Mouse (Mus musculus) left cerebral cortex, adult 2 months (tissue): ENCODE results near the gene Calml4. TPM values are rescaled to one million over a fixed set of nuclear protein-coding genes. Genes with fewer than 3 reads are reported as not detected.
A peak's percentile ranks its signal among the peaks of the same experiment; 100 is the strongest.

Experiments used
- DNase-seq, 2 experiments: peaks; one replicate each; pipeline ENCODE4 v3.0.0; 2021 to 2022; ENCODE audit warnings: low spot score in 2 of 2, mixed read lengths in 1 of 2; ENCODE audit errors: extremely low spot score in 1 of 2
- H3K27ac ChIP-seq: fragments of 200-600 bp; 2 replicates; pipeline ENCODE4 v1.8.1; 2022
- H3K4me3 ChIP-seq: fragments of 200-600 bp; 2 replicates; pipeline ENCODE4 v1.8.1; 2022
- CTCF ChIP-seq: fragments of 200-600 bp; IDR thresholded peaks from 2 replicates; pipeline ENCODE4 v1.8.1; 2022; ENCODE audit warnings: antibody characterized with exemption, mild to moderate bottlenecking, moderate library complexity
- intact Hi-C: fragments of 180-260 bp; cut with DNase I; formaldehyde crosslinking; loops from one replicate; pipeline ENCODE4 v1.15.1; 2025
- total RNA-seq, 2 experiments: library from RNA; stranded (reverse); gene quantifications; 2 replicates each; pipeline ENCODE4 v1.2.3; 2021

Calml4 gene
- total RNA-seq, 2 experiments from 2014 or later, result 0.75 to 1.1 TPM

- no peak for TF ChIP-seq CTCF
- intact Hi-C loops, result loop anchor here (2.0 to 5.0 kb wide), 2 partner anchors 134 to 197 kb away; no protein-coding TSS in a partner anchor
- Histone ChIP-seq H3K27ac (peak overlapping the region; percentile 87), H3K4me3 (no peak overlapping the region)
- no peak for DNase-seq
These were observed 67.2 kb downstream of the Calml4 start for GRCm38 (mm10) chr9:62924886-62925610.

Other genes with a start within 250 kb of the Calml4 start
- gene Itga11, start 180.3 kb upstream of the Calml4 start, total RNA-seq, result 1 to 10 TPM; 3.6 to 4.0 TPM
- gene Fem1b, start 46.1 kb upstream of the Calml4 start, total RNA-seq, result 100 to 1,000 TPM; 104 to 107 TPM
- gene Cln6, start 19.3 kb upstream of the Calml4 start, total RNA-seq, result 10 to 100 TPM; 10.0 to 11.9 TPM
- 10 to 100 TPM; 66.0 to 68.6 TPM for gene Pias1, start 129.8 kb downstream of the Calml4 start, total RNA-seq